Mouse (Mus musculus): ENCODE results near the gene Catsper2. TPM values are rescaled to one million over a fixed set of nuclear protein-coding genes. Genes with fewer than 3 reads are reported as not detected.
A peak's percentile ranks its signal among the peaks of the same experiment; 100 is the strongest.
"Not testable (repeated sequence)": the region's sequence is repeated elsewhere in the genome, so short reads cannot be mapped to it uniquely, and the experiment has no call there.

The Catsper2 gene
- total RNA-seq, 2 experiments from 2014 or later: not detected

GRCm38 (mm10) chr2:121440834-121441605, 27.4 kb upstream of the Catsper2 start:
- ATAC-seq (replicated peaks; ENCODE audit: low FRiP score, poor library complexity, severe bottlenecking): no peak

- ATAC-seq (replicated peaks; ENCODE audit: low FRiP score, poor library complexity, severe bottlenecking): no peak
These were observed 26.2 kb upstream of the Catsper2 start for GRCm38 (mm10) chr2:121439746-121440145.

- ATAC-seq (replicated peaks; ENCODE audit: low FRiP score, poor library complexity, severe bottlenecking): 0 out of 2 replicates have a peak, but pooled peaks have one; percentile 68
These were observed 21.3 kb upstream of the Catsper2 start for GRCm38 (mm10) chr2:121434854-121435253.

- no peak for ATAC-seq (replicated peaks; ENCODE audit: low FRiP score, poor library complexity, severe bottlenecking)
These were observed 12.3 kb upstream of the Catsper2 start for GRCm38 (mm10) chr2:121425890-121426289.

- no peak for ATAC-seq (replicated peaks; ENCODE audit: low FRiP score, poor library complexity, severe bottlenecking)
These were observed 9.6 kb upstream of the Catsper2 start for GRCm38 (mm10) chr2:121423166-121423565.

- no peak for ATAC-seq (replicated peaks; ENCODE audit: low FRiP score, poor library complexity, severe bottlenecking)
These were observed 4.9 kb upstream of the Catsper2 start for GRCm38 (mm10) chr2:121418476-121418875.

GRCm38 (mm10) chr2:121416356-121416755, 2.8 kb upstream of the Catsper2 start:
- ATAC-seq (replicated peaks; ENCODE audit: low FRiP score, poor library complexity, severe bottlenecking): no peak

- ATAC-seq (replicated peaks; ENCODE audit: low FRiP score, poor library complexity, severe bottlenecking): no peak
These were observed 2.0 kb upstream of the Catsper2 start for GRCm38 (mm10) chr2:121415591-121415990.

GRCm38 (mm10) chr2:121415103-121415502, 1.5 kb upstream of the Catsper2 start:
- no peak for ATAC-seq (replicated peaks; ENCODE audit: low FRiP score, poor library complexity, severe bottlenecking)

- peak; percentile 33; the same call in 1 of the 2 replicates for ATAC-seq (replicated peaks; ENCODE audit: low FRiP score, poor library complexity, severe bottlenecking)
These were observed 620 bp upstream of the Catsper2 start for GRCm38 (mm10) chr2:121414139-121414685.

- ATAC-seq (replicated peaks; ENCODE audit: low FRiP score, poor library complexity, severe bottlenecking): 0 out of 2 replicates have a peak, but pooled peaks have one; percentile 20
These were observed 677 bp downstream of the Catsper2 start for GRCm38 (mm10) chr2:121412843-121413386.

GRCm38 (mm10) chr2:121408160-121408559, 5.4 kb downstream of the Catsper2 start:
- ATAC-seq (replicated peaks; ENCODE audit: low FRiP score, poor library complexity, severe bottlenecking): peak; percentile 69

GRCm38 (mm10) chr2:121403296-121403695, 10.3 kb downstream of the Catsper2 start:
- ATAC-seq (replicated peaks; ENCODE audit: low FRiP score, poor library complexity, severe bottlenecking): no peak

GRCm38 (mm10) chr2:121396624-121397023, 17.0 kb downstream of the Catsper2 start:
- ATAC-seq (replicated peaks; ENCODE audit: low FRiP score, poor library complexity, severe bottlenecking): peak; percentile 79

GRCm38 (mm10) chr2:121386961-121387575, 26.5 kb downstream of the Catsper2 start, which contains the start of gene Strc:
TSS of gene Strc (minus strand) at chr2:121387168.
- ATAC-seq (replicated peaks; ENCODE audit: low FRiP score, poor library complexity, severe bottlenecking): not testable (repeated sequence)

- no peak for ATAC-seq (replicated peaks; ENCODE audit: low FRiP score, poor library complexity, severe bottlenecking)
These were observed 38.8 kb downstream of the Catsper2 start for GRCm38 (mm10) chr2:121374766-121375165.

- no peak for ATAC-seq (replicated peaks; ENCODE audit: low FRiP score, poor library complexity, severe bottlenecking)
These were observed 41.3 kb downstream of the Catsper2 start for GRCm38 (mm10) chr2:121372266-121372665.

GRCm38 (mm10) chr2:121370921-121371320, 42.7 kb downstream of the Catsper2 start:
- no peak for ATAC-seq (replicated peaks; ENCODE audit: low FRiP score, poor library complexity, severe bottlenecking)

GRCm38 (mm10) chr2:121368831-121369230, 44.8 kb downstream of the Catsper2 start:
- no peak for ATAC-seq (replicated peaks; ENCODE audit: low FRiP score, poor library complexity, severe bottlenecking)

- ATAC-seq (replicated peaks; ENCODE audit: low FRiP score, poor library complexity, severe bottlenecking): no peak
These were observed 49.9 kb downstream of the Catsper2 start for GRCm38 (mm10) chr2:121363656-121364055.

Data from erythroblast, adult 5-6 weeks (primary cell).